Mouse (Mus musculus) myocyte (in vitro differentiated cells): ENCODE results near the gene Myo6.

Experiments used
- CEBPB ChIP-seq: IDR thresholded peaks from 2 replicates; pipeline ENCODE4 v1.6.1; 2011; ENCODE audit warnings: mild to moderate bottlenecking, moderate library complexity; ENCODE audit not compliant: poor library complexity, insufficient read depth, severe bottlenecking
- E2F4 ChIP-seq: IDR thresholded peaks from one replicate; pipeline ENCODE4 v1.6.1; 2011; ENCODE audit warnings: mild to moderate bottlenecking, control low read depth, moderate library complexity; ENCODE audit not compliant: insufficient read depth
- MAX ChIP-seq: IDR thresholded peaks from one replicate; pipeline ENCODE4 v1.6.1; 2011; ENCODE audit warnings: low read depth, mild to moderate bottlenecking, control low read depth
- MYOD1 ChIP-seq, 3 experiments: IDR thresholded peaks; one replicate each; pipeline ENCODE4 v1.6.1; 2011; ENCODE audit warnings: control low read depth in 2 of 3, low read depth in 2 of 3, mild to moderate bottlenecking in 2 of 3, moderate library complexity in 1 of 3; ENCODE audit not compliant: insufficient read length in 2 of 3, control insufficient read depth in 1 of 3
- MYOG ChIP-seq, 3 experiments: IDR thresholded peaks; one replicate each; pipeline ENCODE4 v1.6.1; 2011; ENCODE audit warnings: control low read depth in 2 of 3, low read depth in 2 of 3, mild to moderate bottlenecking in 2 of 3; ENCODE audit not compliant: insufficient read length in 2 of 3, control insufficient read depth in 1 of 3, insufficient read depth in 1 of 3
- POLR2A ChIP-seq: IDR thresholded peaks from one replicate; pipeline ENCODE4 v1.6.1; 2011; ENCODE audit warnings: low read depth, mild to moderate bottlenecking, control low read depth, moderate library complexity; ENCODE audit not compliant: insufficient read length
- POLR2AphosphoS2 ChIP-seq: IDR thresholded peaks from one replicate; pipeline ENCODE4 v1.6.1; 2011; ENCODE audit warnings: low read depth, control low read depth; ENCODE audit not compliant: insufficient read length
- REST ChIP-seq: IDR thresholded peaks from one replicate; pipeline ENCODE4 v1.6.1; 2011; ENCODE audit warnings: mild to moderate bottlenecking, control low read depth, moderate library complexity; ENCODE audit not compliant: insufficient read depth, insufficient read length
- TCF12 ChIP-seq: IDR thresholded peaks from one replicate; pipeline ENCODE4 v1.6.1; 2011; ENCODE audit warnings: mild to moderate bottlenecking, control low read depth; ENCODE audit not compliant: poor library complexity, insufficient read depth, severe bottlenecking
- USF1 ChIP-seq: IDR thresholded peaks from one replicate; pipeline ENCODE4 v1.6.1; 2011; ENCODE audit warnings: low read depth, mild to moderate bottlenecking, control low read depth, moderate library complexity

GRCm38 (mm10) chr9:80338026-80338425, 173.2 kb downstream of the Myo6 start:
- TF ChIP-seq USF1: no peak
- TF ChIP-seq POLR2A: no peak
- no peak for TF ChIP-seq POLR2AphosphoS2
- no peak for TF ChIP-seq E2F4
- no peak for TF ChIP-seq TCF12
- TF ChIP-seq CEBPB: no peak
- TF ChIP-seq MYOG (IDR thresholded peaks at IDR 0.05; ENCODE audit: control insufficient read depth in 1 of 3, insufficient read depth in 1 of 3, insufficient read length in 2 of 3, low read depth in 2 of 3): no peak
- TF ChIP-seq MAX: no peak
- no peak for TF ChIP-seq MYOD1 (IDR thresholded peaks at IDR 0.05; ENCODE audit: control insufficient read depth in 1 of 3, insufficient read length in 2 of 3, low read depth in 2 of 3)
- TF ChIP-seq REST: no peak
